Mouse (Mus musculus): Measurements from ENCODE around the gene Dhx9. TPM values are rescaled to one million over a fixed set of nuclear protein-coding genes. Genes with fewer than 3 reads are reported as not detected.
A peak's percentile ranks its signal among the peaks of the same experiment; 100 is the strongest.
"Not testable (repeated sequence)": the region's sequence is repeated elsewhere in the genome, so short reads cannot be mapped to it uniquely, and the experiment has no call there.

Dhx9 gene
- 100 to 1,000 TPM; 100 to 102 TPM for total RNA-seq (2021)

DNA sequence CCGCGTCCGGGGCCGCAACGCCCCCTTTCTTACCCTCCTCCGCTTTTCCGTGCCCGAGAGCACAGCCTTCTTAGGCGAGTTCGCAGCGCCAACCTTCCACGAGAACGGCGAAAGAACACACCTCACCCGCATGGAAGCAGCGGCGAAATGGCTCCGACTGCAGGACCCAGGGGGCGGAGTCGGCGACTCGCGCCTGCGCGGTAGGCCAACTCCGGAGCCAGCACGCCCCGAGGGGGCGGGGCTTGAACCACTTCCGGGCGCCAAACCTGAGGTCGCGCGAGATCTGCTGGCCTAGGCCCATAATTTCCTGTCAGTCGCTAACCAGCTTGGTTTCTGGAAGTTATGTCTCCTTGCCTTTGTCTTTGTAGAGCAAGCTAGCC lies at the start of gene Dhx9:
TSS of gene Dhx9 (minus strand) at position 161 of the 380 bp plus-strand sequence.
- DNase-seq (ENCODE audit: low spot score in 2 of 2), result peak; percentile 98 to 99
- intact Hi-C loops (cut with DNase I), result loop anchor here (10.0 kb wide), 1 partner anchor 257 kb away; the partner anchor contains the start of genes Rgs16 and Rnasel

GRCm38 (mm10) chr1:153535611-153536010 lies 48.2 kb upstream of the Dhx9 start:
- intact Hi-C loops (cut with DNase I), result no loop called here

DNA sequence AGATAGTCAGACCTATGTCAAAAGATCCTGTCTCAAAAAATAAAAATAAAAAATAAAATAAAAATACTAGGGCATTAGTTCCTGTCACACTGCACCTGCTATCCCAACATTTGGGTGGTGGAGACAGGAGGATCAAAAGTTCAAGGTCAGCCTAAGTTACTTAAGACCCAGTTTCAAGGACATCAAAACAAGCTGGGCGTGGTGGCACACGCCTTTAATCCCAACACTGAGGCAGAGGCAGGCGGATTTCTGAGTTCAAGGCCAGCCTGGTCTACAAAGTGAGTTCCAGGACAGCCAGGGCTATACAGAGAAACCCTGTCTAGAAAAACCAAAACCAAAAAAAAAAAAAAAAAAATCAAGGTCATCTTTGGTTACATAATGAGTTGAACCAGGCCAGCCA lies 45.4 kb upstream of the Dhx9 start:
- DNase-seq (ENCODE audit: low spot score in 2 of 2); intact Hi-C loops (cut with DNase I): not testable (repeated sequence)

More at GRCm38 (mm10) chr1:153535611-153536010, 48.2 kb upstream of the Dhx9 start:
- peak in 1 of 2 experiments; percentile 27 for DNase-seq (ENCODE audit: low spot score in 2 of 2)

- no peak for DNase-seq (ENCODE audit: low spot score in 2 of 2)
- intact Hi-C loops (cut with DNase I), result no loop called here
These were observed 44.9 kb upstream of the Dhx9 start for GRCm38 (mm10) chr1:153532234-153532841.

- intact Hi-C loops (cut with DNase I), result no loop called here
- no peak for DNase-seq (ENCODE audit: low spot score in 2 of 2)
These were observed 44.3 kb upstream of the Dhx9 start for GRCm38 (mm10) chr1:153531677-153532233.

- intact Hi-C loops (cut with DNase I), result no loop called here
- no peak for DNase-seq (ENCODE audit: low spot score in 2 of 2)
These were observed 34.7 kb upstream of the Dhx9 start for GRCm38 (mm10) chr1:153522116-153522515.

GRCm38 (mm10) chr1:153515368-153515767 lies 27.9 kb upstream of the Dhx9 start:
- intact Hi-C loops (cut with DNase I), result no loop called here
- DNase-seq (ENCODE audit: low spot score in 2 of 2), result no peak

- DNase-seq (ENCODE audit: low spot score in 2 of 2), result no peak
- intact Hi-C loops (cut with DNase I), result no loop called here
These were observed 23.0 kb upstream of the Dhx9 start for GRCm38 (mm10) chr1:153510330-153511009.

- intact Hi-C loops (cut with DNase I); DNase-seq (ENCODE audit: low spot score in 2 of 2): not testable (repeated sequence)
These were observed 22.1 kb upstream of the Dhx9 start for GRCm38 (mm10) chr1:153509569-153509968.

GRCm38 (mm10) chr1:153509012-153509411 lies 21.6 kb upstream of the Dhx9 start:
- no peak for DNase-seq (ENCODE audit: low spot score in 2 of 2)
- intact Hi-C loops (cut with DNase I), result no loop called here

GRCm38 (mm10) chr1:153506266-153506665 lies 18.8 kb upstream of the Dhx9 start:
- intact Hi-C loops (cut with DNase I), result no loop called here
- peak in 1 of 2 experiments; percentile 53 for DNase-seq (ENCODE audit: low spot score in 2 of 2)

- intact Hi-C loops (cut with DNase I), result no loop called here
- DNase-seq (ENCODE audit: low spot score in 2 of 2), result no peak
These were observed 14.3 kb upstream of the Dhx9 start for GRCm38 (mm10) chr1:153501644-153502321.

GRCm38 (mm10) chr1:153500030-153500429 lies 12.6 kb upstream of the Dhx9 start:
- intact Hi-C loops (cut with DNase I), result no loop called here
- DNase-seq (ENCODE audit: low spot score in 2 of 2), result no peak

DNA sequence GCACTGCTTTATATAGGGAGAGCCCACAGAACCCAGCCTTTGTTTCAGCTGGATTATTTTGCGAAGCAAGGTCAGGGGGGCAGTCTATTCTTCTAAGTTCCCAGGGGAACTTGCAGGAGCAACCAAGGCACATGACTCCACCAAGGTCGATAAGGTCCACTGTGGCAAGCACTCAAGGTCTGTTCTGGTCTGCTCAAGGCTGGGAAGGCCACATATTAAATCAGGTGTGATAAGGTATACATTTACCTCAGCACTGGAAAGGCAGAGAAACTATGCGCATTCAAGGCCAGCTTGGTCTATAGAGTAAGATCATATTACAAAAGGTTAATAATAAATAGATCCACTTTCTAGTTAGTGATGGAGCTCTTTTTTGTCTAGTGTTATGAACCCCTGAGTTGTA lies 8.6 kb upstream of the Dhx9 start:
- DNase-seq (ENCODE audit: low spot score in 2 of 2), result no peak
- intact Hi-C loops (cut with DNase I), result no loop called here

DNA sequence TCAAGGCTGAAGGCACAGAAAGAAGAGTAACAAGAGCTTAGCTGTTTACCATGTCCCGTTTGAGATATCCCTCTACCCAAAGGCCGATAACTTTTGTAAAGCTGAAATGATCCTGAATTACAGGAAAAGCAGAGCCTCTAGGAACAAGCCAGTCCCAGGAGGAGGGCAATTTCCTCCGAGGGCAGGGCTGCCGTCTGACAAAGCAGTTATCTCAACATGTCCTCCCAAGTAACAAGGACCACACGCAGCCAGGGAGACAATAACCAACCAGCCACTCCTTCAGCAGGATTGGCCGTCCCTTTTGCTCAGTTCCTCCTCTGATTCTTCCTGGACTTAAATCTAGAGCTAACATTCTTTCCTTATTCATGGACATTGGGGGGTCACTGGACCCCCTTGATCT lies 6.5 kb upstream of the Dhx9 start:
- no peak for DNase-seq (ENCODE audit: low spot score in 2 of 2)
- intact Hi-C loops (cut with DNase I), result no loop called here

- intact Hi-C loops (cut with DNase I), result no loop called here
- no peak for DNase-seq (ENCODE audit: low spot score in 2 of 2)
These were observed 5.9 kb upstream of the Dhx9 start for GRCm38 (mm10) chr1:153493338-153493737.

- peak in 1 of 2 experiments; percentile 20 for DNase-seq (ENCODE audit: low spot score in 2 of 2)
- intact Hi-C loops (cut with DNase I), result no loop called here
These were observed 4.4 kb upstream of the Dhx9 start for GRCm38 (mm10) chr1:153491822-153492221.

DNA sequence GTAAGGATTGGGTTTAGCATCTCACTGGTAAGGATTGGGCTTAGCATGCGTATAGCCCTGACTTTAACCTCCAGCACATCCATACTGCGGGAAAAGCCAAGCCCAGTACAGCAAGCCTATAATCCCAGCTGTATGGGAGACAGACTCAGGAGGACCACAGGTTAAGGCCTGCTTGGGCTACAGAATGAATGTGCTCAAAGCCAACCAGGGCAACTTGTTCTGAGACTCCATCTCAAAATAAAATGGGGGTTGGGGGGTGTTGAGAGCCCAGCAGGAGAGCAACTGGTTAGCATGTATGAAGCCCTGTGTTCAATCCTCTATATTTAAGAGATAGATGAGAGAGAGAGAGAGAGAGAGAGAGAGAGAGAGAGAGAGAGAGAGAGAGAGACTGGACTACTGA lies 3.9 kb upstream of the Dhx9 start:
- no peak for DNase-seq (ENCODE audit: low spot score in 2 of 2)

DNA sequence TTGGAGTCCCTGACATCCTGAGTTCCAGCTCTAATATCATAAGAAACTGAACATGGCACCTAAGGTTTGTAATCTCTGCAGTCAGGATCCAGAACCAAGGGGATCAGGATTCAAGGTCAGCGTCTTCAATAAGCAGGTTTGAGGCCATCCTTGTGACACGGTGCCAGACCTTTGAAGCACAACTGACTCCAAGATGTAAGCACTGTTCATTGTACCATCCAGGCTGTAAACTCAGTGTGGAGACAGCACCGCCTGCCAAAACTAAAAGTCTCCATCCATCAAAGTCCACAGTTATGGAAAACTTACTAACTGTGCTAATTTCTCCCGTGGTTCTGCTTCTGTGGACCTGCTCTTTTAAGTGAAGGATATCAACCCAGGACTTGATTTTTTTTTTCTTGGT lies 2.5 kb upstream of the Dhx9 start:
- intact Hi-C loops (cut with DNase I), result loop anchor here (10.0 kb wide), 1 partner anchor 255 kb away; the partner anchor contains the start of genes Rgs16 and Rnasel
- no peak for DNase-seq (ENCODE audit: low spot score in 2 of 2)

More for the DNA sequence above, 3.9 kb upstream of the Dhx9 start:
- intact Hi-C loops (cut with DNase I), result no loop called here

GRCm38 (mm10) chr1:153489540-153489939 lies 2.1 kb upstream of the Dhx9 start:
- DNase-seq (ENCODE audit: low spot score in 2 of 2), result no peak
- intact Hi-C loops (cut with DNase I), result loop anchor here (10.0 kb wide), 1 partner anchor 255 kb away; the partner anchor contains the start of genes Rgs16 and Rnasel

Data from left cerebral cortex, postnatal 25 days (tissue).